Mouse (Mus musculus) layer of hippocampus, adult 9-11 months (tissue): ENCODE data around the gene Anp32b.

Experiments
- DNase-seq: peaks from one replicate; pipeline ENCODE4 v3.0.0; 2022

Anp32b gene

GRCm38 (mm10) chr4:46452855-46453719 is 2.4 kb downstream of the Anp32b start:
- DNase-seq: no peak

GRCm38 (mm10) chr4:46454097-46454864 is 3.6 kb downstream of the Anp32b start:
- DNase-seq: no peak

- DNase-seq: no peak
Measured at GRCm38 (mm10) chr4:46456762-46457161, 6.1 kb downstream of the Anp32b start.

GRCm38 (mm10) chr4:46457186-46457585 is 6.5 kb downstream of the Anp32b start:
- no peak for DNase-seq

- no peak for DNase-seq
Measured at GRCm38 (mm10) chr4:46458411-46458810, 7.7 kb downstream of the Anp32b start.

GRCm38 (mm10) chr4:46463130-46463830 is 12.6 kb downstream of the Anp32b start:
- DNase-seq: no peak

GRCm38 (mm10) chr4:46465740-46466139 is 15.0 kb downstream of the Anp32b start:
- no peak for DNase-seq

GRCm38 (mm10) chr4:46475101-46475500 is 24.4 kb downstream of the Anp32b start:
- DNase-seq: no peak

- DNase-seq: no peak
Measured at GRCm38 (mm10) chr4:46479081-46479480, 28.4 kb downstream of the Anp32b start.

GRCm38 (mm10) chr4:46485696-46486417 is 35.2 kb downstream of the Anp32b start:
- peak; percentile 90 for DNase-seq

GRCm38 (mm10) chr4:46487348-46487747 is 36.6 kb downstream of the Anp32b start:
- peak; percentile 82 for DNase-seq

GRCm38 (mm10) chr4:46489028-46489925 is 38.6 kb downstream of the Anp32b start, which contains the start of gene Nans:
Nans (plus strand) TSS chr4:46489248.
- peak; percentile 95 for DNase-seq

- no peak for DNase-seq
Measured at GRCm38 (mm10) chr4:46493071-46493470, 42.4 kb downstream of the Anp32b start.

GRCm38 (mm10) chr4:46495543-46495942 is 44.8 kb downstream of the Anp32b start:
- no peak for DNase-seq

GRCm38 (mm10) chr4:46497286-46497892 is 46.7 kb downstream of the Anp32b start:
- peak; percentile 32 for DNase-seq

GRCm38 (mm10) chr4:46498511-46498910 is 47.8 kb downstream of the Anp32b start:
- DNase-seq: no peak

- no peak for DNase-seq
Measured at GRCm38 (mm10) chr4:46498976-46499375, 48.3 kb downstream of the Anp32b start.

- no peak for DNase-seq
Measured at GRCm38 (mm10) chr4:46502606-46503502, 52.2 kb downstream of the Anp32b start.

GRCm38 (mm10) chr4:46503881-46504280 is 53.2 kb downstream of the Anp32b start:
- DNase-seq: no peak
